Mouse (Mus musculus): Measurements from ENCODE around the gene Osbpl7. TPM values are rescaled to one million over a fixed set of nuclear protein-coding genes. Genes with fewer than 3 reads are reported as not detected.
A peak's percentile ranks its signal among the peaks of the same experiment; 100 is the strongest.

Gene Osbpl7
- polyA plus RNA-seq, 1 experiment from 2014 or later, result 6.7 TPM

GRCm38 (mm10) chr11:97084821-97085505 lies 34.5 kb downstream of the Osbpl7 start:
- DNase-seq (ENCODE audit: low spot score), result no peak
- Histone ChIP-seq H3K36me3 (ENCODE audit: control insufficient read depth, insufficient read depth, low read length) (no peaks in the 10 kb centered on the region), H3K27ac (ENCODE audit: low read depth, low read length) (no peak overlapping the region), H3K4me3 (ENCODE audit: low read depth, low read length) (no peak overlapping the region), H3K27me3 (replicated peaks; ENCODE audit: control insufficient read depth, insufficient read depth, low read length) (no peaks in the 10 kb centered on the region), H3K4me1 (ENCODE audit: control insufficient read depth, insufficient read depth, low read length) (no peaks in the 10 kb centered on the region), H3K9me3 (replicated peaks; ENCODE audit: control insufficient read depth, low read length) (0 out of 2 replicates have a peak, but pooled peaks cover 4% of the 10 kb centered on the region), H3K9ac (ENCODE audit: low read length) (no peak overlapping the region), H3K4me2 (ENCODE audit: low read length) (no peak overlapping the region)
- ATAC-seq, result no peak
- 89% methylated on average over 15 of the region's 15 CpGs for WGBS

GRCm38 (mm10) chr11:97086365-97086764 lies 35.9 kb downstream of the Osbpl7 start:
- H3K27ac ChIP-seq (ENCODE audit: low read depth, low read length), result no peak overlapping the region
- ATAC-seq (no peak), DNase-seq (ENCODE audit: low spot score) (no peak)
- no peak overlapping the region for H3K4me3 ChIP-seq (ENCODE audit: low read depth, low read length)
- H3K4me1 ChIP-seq (ENCODE audit: control insufficient read depth, insufficient read depth, low read length), result no peaks in the 10 kb centered on the region
- H3K36me3 ChIP-seq (ENCODE audit: control insufficient read depth, insufficient read depth, low read length), result no peaks in the 10 kb centered on the region
- 67% methylated on average over 6 of the region's 6 CpGs for WGBS
- no peak overlapping the region for H3K9ac ChIP-seq (ENCODE audit: low read length)
- H3K4me2 ChIP-seq (ENCODE audit: low read length), result no peak overlapping the region
- H3K27me3 ChIP-seq (replicated peaks; ENCODE audit: control insufficient read depth, insufficient read depth, low read length), result no peaks in the 10 kb centered on the region
- 0 out of 2 replicates have a peak, but pooled peaks cover 4% of the 10 kb centered on the region for H3K9me3 ChIP-seq (replicated peaks; ENCODE audit: control insufficient read depth, low read length)

- DNase-seq (ENCODE audit: low spot score), result no peak
- Histone ChIP-seq H3K4me3 (ENCODE audit: low read depth, low read length) (no peak overlapping the region), H3K4me2 (ENCODE audit: low read length) (no peak overlapping the region), H3K9me3 (replicated peaks; ENCODE audit: control insufficient read depth, low read length) (no peaks in the 10 kb centered on the region), H3K27ac (ENCODE audit: low read depth, low read length) (no peak overlapping the region), H3K9ac (ENCODE audit: low read length) (no peak overlapping the region), H3K4me1 (ENCODE audit: control insufficient read depth, insufficient read depth, low read length) (no peaks in the 10 kb centered on the region), H3K36me3 (ENCODE audit: control insufficient read depth, insufficient read depth, low read length) (no peaks in the 10 kb centered on the region), H3K27me3 (replicated peaks; ENCODE audit: control insufficient read depth, insufficient read depth, low read length) (peaks cover 5% of the 10 kb centered on the region; the same call in 1 of the 2 replicates)
- no peak for ATAC-seq
- 64% methylated on average over 2 of the region's 2 CpGs for WGBS
These were observed 44.2 kb downstream of the Osbpl7 start for GRCm38 (mm10) chr11:97094600-97094999.

- Histone ChIP-seq H3K9me3 (replicated peaks; ENCODE audit: control insufficient read depth, low read length) (no peaks in the 10 kb centered on the region), H3K27ac (ENCODE audit: low read depth, low read length) (no peak overlapping the region), H3K27me3 (replicated peaks; ENCODE audit: control insufficient read depth, insufficient read depth, low read length) (peaks cover 5% of the 10 kb centered on the region; the same call in 1 of the 2 replicates), H3K4me2 (ENCODE audit: low read length) (no peak overlapping the region), H3K4me1 (ENCODE audit: control insufficient read depth, insufficient read depth, low read length) (no peaks in the 10 kb centered on the region), H3K36me3 (ENCODE audit: control insufficient read depth, insufficient read depth, low read length) (no peaks in the 10 kb centered on the region), H3K9ac (ENCODE audit: low read length) (no peak overlapping the region), H3K4me3 (ENCODE audit: low read depth, low read length) (no peak overlapping the region)
- no peak for DNase-seq (ENCODE audit: low spot score)
- 26% methylated on average over 18 of the region's 18 CpGs for WGBS
- ATAC-seq, result no peak
These were observed 48.4 kb downstream of the Osbpl7 start for GRCm38 (mm10) chr11:97098791-97099190.

- DNase-seq (ENCODE audit: low spot score) (peak; percentile 70), ATAC-seq (no peak)
- no peaks in the 10 kb centered on the region for H3K4me1 ChIP-seq (ENCODE audit: control insufficient read depth, insufficient read depth, low read length)
These were observed 51.3 kb downstream of the Osbpl7 start for GRCm38 (mm10) chr11:97101722-97102121.

GRCm38 (mm10) chr11:97103163-97104090 lies 53.0 kb downstream of the Osbpl7 start:
- Histone ChIP-seq H3K27me3 (replicated peaks; ENCODE audit: control insufficient read depth, insufficient read depth, low read length) (peaks cover 5% of the 10 kb centered on the region; the same call in 1 of the 2 replicates), H3K36me3 (ENCODE audit: control insufficient read depth, insufficient read depth, low read length) (no peaks in the 10 kb centered on the region), H3K9ac (ENCODE audit: low read length) (no peak overlapping the region), H3K4me3 (ENCODE audit: low read depth, low read length) (no peak overlapping the region), H3K9me3 (replicated peaks; ENCODE audit: control insufficient read depth, low read length) (no peaks in the 10 kb centered on the region), H3K4me2 (ENCODE audit: low read length) (no peak overlapping the region), H3K4me1 (ENCODE audit: control insufficient read depth, insufficient read depth, low read length) (no peaks in the 10 kb centered on the region), H3K27ac (ENCODE audit: low read depth, low read length) (no peak overlapping the region)
- DNase-seq (ENCODE audit: low spot score), result no peak
- no peak for ATAC-seq
- 96% methylated on average over 10 of the region's 10 CpGs for WGBS

More at GRCm38 (mm10) chr11:97101722-97102121, 51.3 kb downstream of the Osbpl7 start:
- no peaks in the 10 kb centered on the region for H3K36me3 ChIP-seq (ENCODE audit: control insufficient read depth, insufficient read depth, low read length)
- 20% methylated on average over 8 of the region's 9 CpGs for WGBS
- H3K27ac ChIP-seq (ENCODE audit: low read depth, low read length), result no peak overlapping the region
- H3K4me2 ChIP-seq (ENCODE audit: low read length), result no peak overlapping the region
- no peak overlapping the region for H3K9ac ChIP-seq (ENCODE audit: low read length)
- H3K9me3 ChIP-seq (replicated peaks; ENCODE audit: control insufficient read depth, low read length), result no peaks in the 10 kb centered on the region
- no peak overlapping the region for H3K4me3 ChIP-seq (ENCODE audit: low read depth, low read length)
- H3K27me3 ChIP-seq (replicated peaks; ENCODE audit: control insufficient read depth, insufficient read depth, low read length), result peaks cover 5% of the 10 kb centered on the region; the same call in 1 of the 2 replicates

- Histone ChIP-seq H3K4me1 (ENCODE audit: control insufficient read depth, insufficient read depth, low read length) (no peaks in the 10 kb centered on the region), H3K36me3 (ENCODE audit: control insufficient read depth, insufficient read depth, low read length) (no peaks in the 10 kb centered on the region), H3K27me3 (replicated peaks; ENCODE audit: control insufficient read depth, insufficient read depth, low read length) (no peaks in the 10 kb centered on the region), H3K4me2 (ENCODE audit: low read length) (no peak overlapping the region), H3K4me3 (ENCODE audit: low read depth, low read length) (no peak overlapping the region), H3K9ac (ENCODE audit: low read length) (no peak overlapping the region), H3K9me3 (replicated peaks; ENCODE audit: control insufficient read depth, low read length) (no peaks in the 10 kb centered on the region), H3K27ac (ENCODE audit: low read depth, low read length) (no peak overlapping the region)
- DNase-seq (ENCODE audit: low spot score) (no peak), ATAC-seq (no peak)
- WGBS, result 94% methylated on average over 9 of the region's 9 CpGs
These were observed 53.7 kb downstream of the Osbpl7 start for GRCm38 (mm10) chr11:97104091-97104483.

GRCm38 (mm10) chr11:97108976-97109375 lies 58.5 kb downstream of the Osbpl7 start:
- H3K4me1 ChIP-seq (ENCODE audit: control insufficient read depth, insufficient read depth, low read length), result no peaks in the 10 kb centered on the region
- WGBS, result 52% methylated on average over 16 of the region's 16 CpGs
- H3K27ac ChIP-seq (ENCODE audit: low read depth, low read length), result no peak overlapping the region
- H3K36me3 ChIP-seq (ENCODE audit: control insufficient read depth, insufficient read depth, low read length), result no peaks in the 10 kb centered on the region
- no peak for DNase-seq (ENCODE audit: low spot score)
- H3K9ac ChIP-seq (ENCODE audit: low read length), result no peak overlapping the region
- H3K4me2 ChIP-seq (ENCODE audit: low read length), result no peak overlapping the region
- no peaks in the 10 kb centered on the region for H3K9me3 ChIP-seq (replicated peaks; ENCODE audit: control insufficient read depth, low read length)
- ATAC-seq, result no peak
- no peak overlapping the region for H3K4me3 ChIP-seq (ENCODE audit: low read depth, low read length)
- peaks cover 14% of the 10 kb centered on the region for H3K27me3 ChIP-seq (replicated peaks; ENCODE audit: control insufficient read depth, insufficient read depth, low read length)
